Mouse (Mus musculus) liver, embryonic 14.5 days (tissue): ENCODE measurements around the gene Gm21760. TPM values are rescaled to one million over a fixed set of nuclear protein-coding genes. Genes with fewer than 3 reads are reported as not detected.
"Not testable (repeated sequence)": the region's sequence is repeated elsewhere in the genome, so short reads cannot be mapped to it uniquely, and the experiment has no call there.

ENCODE experiments used
- ATAC-seq: fragments of 200-750 bp; cut with Nextera tagmentation; 2 replicates; pipeline ENCODE4 v1.8.0; 2017; ENCODE audit warnings: moderate number of reproducible peaks, mild to moderate bottlenecking, moderate library complexity; ENCODE audit not compliant: insufficient read depth
- DNase-seq, 3 experiments: peaks; one replicate each; pipeline ENCODE4 v3.0.0-alpha.2; 2012 to 2013; ENCODE audit warnings: low read depth in 3 of 3, low spot score in 3 of 3
- H3K27ac ChIP-seq: fragments of 300-500 bp; sonication (generic); 2 replicates; pipeline ENCODE4 v1.5.1; 2014; ENCODE audit warnings: moderate library complexity, mild to moderate bottlenecking, control low read depth, inconsistent platforms
- H3K27me3 ChIP-seq: fragments of 300-500 bp; sonication (generic); 2 replicates; pipeline ENCODE4 v1.6.1; 2014; ENCODE audit warnings: mild to moderate bottlenecking, low read length, moderate library complexity; ENCODE audit not compliant: control insufficient read depth, insufficient read depth
- H3K36me3 ChIP-seq: fragments of 300-500 bp; sonication (generic); replicated peaks from 2 replicates; pipeline ENCODE4 v1.6.1; 2014; ENCODE audit warnings: low read depth; ENCODE audit not compliant: control insufficient read depth, insufficient read depth
- H3K4me1 ChIP-seq, 2 experiments: fragments of 200-500 bp in 1 of 2; fragments of 300-500 bp in 1 of 2; sonication (generic) in 1 of 2; replicated peaks; 2 replicates each; pipeline ENCODE4 v1.6.1; 2012 to 2014; ENCODE audit warnings: antibody characterized with exemption in 1 of 2, inconsistent platforms in 1 of 2, low read length in 1 of 2; ENCODE audit not compliant: control insufficient read depth in 2 of 2, insufficient read depth in 2 of 2
- H3K4me2 ChIP-seq: fragments of 300-500 bp; sonication (generic); 2 replicates; pipeline ENCODE4 v1.6.1; 2014; ENCODE audit warnings: low read depth, mild to moderate bottlenecking, control low read depth, moderate library complexity
- H3K4me3 ChIP-seq, 2 experiments: fragments of 200-500 bp in 1 of 2; fragments of 300-500 bp in 1 of 2; sonication (generic) in 1 of 2; 2 replicates each; pipeline ENCODE4 v1.5.1; 2012 to 2014; ENCODE audit warnings: low read depth in 2 of 2, low read length in 2 of 2, mild to moderate bottlenecking in 2 of 2, control low read depth in 1 of 2, inconsistent platforms in 1 of 2, moderate library complexity in 1 of 2; ENCODE audit not compliant: insufficient read depth in 1 of 2
- H3K9ac ChIP-seq: fragments of 300-500 bp; sonication (generic); replicated peaks from 2 replicates; pipeline ENCODE4 v1.6.1; 2014; ENCODE audit warnings: mild to moderate bottlenecking, control low read depth, moderate library complexity
- H3K9me3 ChIP-seq: fragments of 300-500 bp; sonication (generic); 2 replicates; pipeline ENCODE4 v1.6.1; 2016; ENCODE audit warnings: low read length, mixed read lengths; ENCODE audit not compliant: control insufficient read depth
- whole genome bisulfite sequencing: fragments of 180-500 bp; shearing (Covaris S2); extraction: QIAGEN DNeasy Blood & Tissue Kit; methylation state at CpG from one replicate; pipeline ENCODE4 v1.1.7; 2014; ENCODE audit not compliant: insufficient replicate concordance; 5-methylcytosine and 5-hydroxymethylcytosine counted together
- polyA plus RNA-seq, 2 experiments: library from polyadenylated mRNA; depleted of rRNA in 1 of 2; stranded (reverse) in 1 of 2; unstranded in 1 of 2; fragments of >200 nt; fragmentation: Nextera tagmentation in 1 of 2; extraction: Ambion mirVana in 1 of 2; gene quantifications; 2 replicates each; pipeline versions ENCODE4 v1.2.1 to v1.2.3; 2012 to 2014

The Gm21760 gene
- not detected in 2 replicates for polyA plus RNA-seq (2012; rRNA removed)
- not detected in 2 replicates for polyA plus RNA-seq (2014; fragmentation: Nextera tagmentation; extraction: Ambion mirVana)

GRCm38 (mm10) chrY:80133479-80133878 lies at the start of gene Gm21760:
Gene Gm21760, plus strand, starts transcription at chrY:80133779.
- H3K4me2 ChIP-seq, H3K27me3 ChIP-seq, DNase-seq, ATAC-seq, H3K27ac ChIP-seq, H3K4me1 ChIP-seq, H3K9ac ChIP-seq, H3K9me3 ChIP-seq, H3K4me3 ChIP-seq, H3K36me3 ChIP-seq: not testable (repeated sequence)
- no CpG with 5 or more reads among the region's 6 CpGs for WGBS
